Mouse (Mus musculus) brown adipose tissue, adult 24 weeks (tissue): ENCODE measurements around the gene Pttg1ip. TPM values are rescaled to one million over a fixed set of nuclear protein-coding genes. Genes with fewer than 3 reads are reported as not detected.

ENCODE experiments used
- H3K27ac ChIP-seq: fragments of 200-500 bp; replicated peaks from 2 replicates; pipeline ENCODE4 v1.5.1; 2012; ENCODE audit warnings: low read depth, mild to moderate bottlenecking, low read length
- H3K4me1 ChIP-seq: fragments of 200-500 bp; 2 replicates; pipeline ENCODE4 v1.6.1; 2012; ENCODE audit warnings: low read length, mixed read lengths; ENCODE audit not compliant: control insufficient read depth, insufficient read depth, insufficient read length
- H3K4me3 ChIP-seq: fragments of 200-500 bp; 2 replicates; pipeline ENCODE4 v1.5.1; 2012; ENCODE audit warnings: low read depth, mild to moderate bottlenecking, low read length, moderate library complexity; ENCODE audit not compliant: insufficient read depth
- polyA plus RNA-seq: library from polyadenylated mRNA; stranded (reverse); fragments of >200 nt; gene quantifications from 2 replicates; pipeline ENCODE4 v1.2.4, GENCODE M21; 2012; ENCODE audit not compliant: missing spikeins, insufficient read depth, insufficient read length

The Pttg1ip gene
- polyA plus RNA-seq, 1 experiment = 88.8 TPM

DNA sequence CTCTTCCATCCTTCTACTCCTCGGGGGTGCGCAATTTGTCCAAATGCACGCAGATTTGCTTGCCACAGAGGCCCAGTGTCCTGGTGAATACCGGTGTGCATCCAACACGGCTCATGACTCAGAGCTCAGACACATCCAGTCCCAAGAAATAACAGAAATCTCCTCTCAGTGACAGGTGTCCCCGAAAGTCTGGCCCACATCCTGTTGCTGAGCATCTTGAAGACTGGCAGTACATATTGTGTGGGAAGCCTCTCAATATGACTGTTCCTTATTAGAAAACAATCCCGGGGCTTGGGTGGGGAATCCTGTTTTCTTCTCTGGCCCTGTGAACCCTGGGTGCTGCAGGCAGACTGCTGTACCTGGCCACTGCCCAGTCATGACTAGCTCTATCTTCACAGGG, 24.9 kb upstream of the Pttg1ip start:
- Histone ChIP-seq H3K27ac (no peak overlapping the region), H3K4me3 (no peak overlapping the region), H3K4me1 (no peaks in the 10 kb centered on the region)

DNA sequence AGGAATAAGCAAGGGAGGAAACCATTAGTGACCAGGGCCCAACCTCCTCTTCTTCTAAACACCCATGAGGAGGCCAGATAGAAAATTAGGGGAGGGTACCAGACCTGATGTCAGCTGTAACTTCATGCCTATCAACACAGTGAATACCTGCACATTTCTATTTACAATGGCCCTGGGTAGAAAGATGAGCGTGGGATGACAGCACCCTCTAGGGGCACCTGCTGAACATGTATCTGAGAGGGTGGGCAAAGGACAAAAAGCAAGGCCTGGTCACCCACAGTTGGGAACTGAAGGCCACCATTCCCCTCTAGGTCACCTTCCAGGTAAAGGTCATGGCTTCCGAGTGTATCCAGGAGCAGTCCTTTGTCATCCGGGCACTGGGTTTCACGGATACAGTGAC, 23.9 kb upstream of the Pttg1ip start:
- H3K4me3 ChIP-seq = no peak overlapping the region
- no peak overlapping the region for H3K27ac ChIP-seq
- no peaks in the 10 kb centered on the region for H3K4me1 ChIP-seq

DNA sequence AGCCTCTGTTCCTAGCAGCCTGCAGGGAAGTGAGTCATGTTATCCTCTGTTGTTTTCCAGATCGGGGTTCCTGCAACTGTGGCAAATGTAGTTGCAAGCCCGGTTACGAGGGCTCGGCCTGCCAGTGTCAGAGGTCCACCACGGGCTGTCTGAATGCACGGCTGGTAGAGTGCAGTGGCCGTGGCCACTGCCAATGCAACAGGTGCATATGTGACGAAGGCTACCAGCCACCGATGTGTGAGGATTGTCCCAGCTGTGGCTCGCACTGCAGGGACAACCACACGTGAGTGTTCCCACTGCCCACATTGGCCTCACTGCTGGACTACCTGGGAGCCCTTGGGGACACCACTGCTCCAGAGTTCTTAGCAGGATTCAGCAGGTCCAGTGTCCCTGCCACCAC, 21.4 kb upstream of the Pttg1ip start:
- Histone ChIP-seq H3K27ac (no peak overlapping the region), H3K4me3 (no peak overlapping the region), H3K4me1 (no peaks in the 10 kb centered on the region)

DNA sequence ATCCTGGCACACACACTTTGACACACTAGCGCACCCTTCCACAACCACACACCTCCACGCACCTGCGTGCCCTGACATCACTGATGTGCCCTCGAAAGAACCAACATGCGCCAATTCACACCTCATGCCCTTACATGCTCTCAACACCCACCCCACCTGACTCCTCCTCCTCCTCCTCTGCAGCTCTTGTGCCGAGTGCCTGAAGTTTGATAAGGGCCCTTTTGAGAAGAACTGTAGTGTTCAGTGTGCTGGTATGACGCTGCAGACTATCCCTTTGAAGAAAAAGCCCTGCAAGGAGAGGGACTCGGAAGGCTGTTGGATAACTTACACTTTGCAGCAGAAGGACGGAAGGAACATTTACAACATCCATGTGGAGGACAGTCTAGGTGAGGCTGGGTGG, 20.7 kb upstream of the Pttg1ip start:
- no peaks in the 10 kb centered on the region for H3K4me1 ChIP-seq
- no peak overlapping the region for H3K27ac ChIP-seq
- no peak overlapping the region for H3K4me3 ChIP-seq

DNA sequence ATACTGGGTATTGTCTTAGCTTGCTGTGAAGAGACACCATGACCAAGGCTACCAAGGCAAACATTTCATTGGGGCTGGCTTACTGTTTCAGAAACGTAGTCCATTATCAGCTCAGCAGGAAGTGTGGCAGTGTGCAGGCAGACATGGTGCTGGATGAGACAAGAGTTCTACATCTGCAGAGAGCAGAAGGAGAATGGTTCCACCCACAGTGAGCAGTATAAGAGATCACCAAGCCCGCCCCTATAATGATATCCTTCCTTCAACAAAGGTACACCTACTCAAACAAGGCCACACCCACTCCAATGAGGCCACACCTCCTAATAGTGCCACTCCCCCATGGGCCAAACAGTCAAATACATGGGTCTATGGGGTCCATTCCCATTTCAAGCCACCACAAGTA, 20.0 kb upstream of the Pttg1ip start:
- H3K4me3 ChIP-seq = no peak overlapping the region
- H3K27ac ChIP-seq = no peak overlapping the region
- no peaks in the 10 kb centered on the region for H3K4me1 ChIP-seq

DNA sequence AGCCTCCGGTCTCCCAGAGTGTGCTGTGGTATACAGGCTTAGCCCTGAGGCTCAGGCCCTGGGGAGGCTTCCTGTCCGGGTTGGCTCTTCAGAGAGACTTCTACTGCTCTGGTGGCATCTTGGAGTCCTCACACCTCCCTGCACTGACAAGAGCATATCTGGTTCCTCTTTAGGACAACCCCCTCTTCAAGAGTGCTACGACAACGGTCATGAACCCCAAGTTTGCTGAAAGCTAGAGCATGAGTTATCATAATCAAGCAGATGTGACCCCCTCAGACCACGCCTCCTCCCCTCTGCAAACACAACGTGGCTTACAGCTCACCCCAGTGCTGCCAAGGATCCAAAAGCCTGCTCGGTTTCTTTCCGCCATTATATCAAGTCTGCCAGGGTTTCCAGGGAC, 16.5 kb upstream of the Pttg1ip start:
- Histone ChIP-seq H3K4me1 (no peaks in the 10 kb centered on the region), H3K27ac (no peak overlapping the region), H3K4me3 (no peak overlapping the region)

DNA sequence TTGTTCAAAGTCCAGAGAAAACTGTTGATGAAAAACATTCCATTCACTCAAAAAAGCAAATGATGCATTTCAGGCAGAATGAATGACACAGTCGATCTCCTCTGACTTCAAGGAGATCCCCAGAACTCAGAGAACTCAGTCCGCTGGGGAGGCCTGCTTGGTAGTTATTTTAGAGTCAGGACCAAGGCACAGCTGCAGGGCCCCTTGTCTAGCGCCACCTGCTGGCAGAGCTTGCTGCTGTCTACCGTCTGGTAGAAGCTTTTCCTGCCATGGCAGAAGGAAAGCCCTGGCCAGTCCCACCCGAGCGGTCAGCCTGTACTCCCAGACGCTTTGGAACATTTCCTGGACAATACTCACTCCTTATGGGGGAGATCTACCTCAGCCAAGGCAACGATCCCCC, 14.9 kb upstream of the Pttg1ip start:
- no peak overlapping the region for H3K27ac ChIP-seq
- H3K4me1 ChIP-seq = no peaks in the 10 kb centered on the region
- no peak overlapping the region for H3K4me3 ChIP-seq

DNA sequence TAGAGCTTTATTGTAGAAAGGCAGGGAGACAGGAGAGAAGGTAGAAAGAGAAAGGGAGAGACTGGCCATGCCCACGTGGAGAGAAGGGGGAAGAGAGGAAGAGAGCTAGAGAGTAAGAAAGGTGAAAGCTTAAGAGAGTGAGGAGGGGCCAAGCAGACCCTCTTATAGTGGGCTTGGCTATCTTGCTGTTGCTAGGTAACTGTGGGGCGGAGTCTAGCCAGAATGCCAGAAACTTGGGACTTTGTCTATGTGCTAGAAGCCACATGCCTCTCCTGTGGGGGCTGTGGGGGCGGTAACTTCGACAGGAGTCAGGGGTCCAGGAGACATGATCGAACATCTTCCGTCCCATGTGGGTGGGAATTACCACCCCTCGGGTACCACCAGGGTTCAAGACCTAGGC, 12.0 kb upstream of the Pttg1ip start:
- Histone ChIP-seq H3K4me3 (no peak overlapping the region), H3K4me1 (no peaks in the 10 kb centered on the region), H3K27ac (no peak overlapping the region)

DNA sequence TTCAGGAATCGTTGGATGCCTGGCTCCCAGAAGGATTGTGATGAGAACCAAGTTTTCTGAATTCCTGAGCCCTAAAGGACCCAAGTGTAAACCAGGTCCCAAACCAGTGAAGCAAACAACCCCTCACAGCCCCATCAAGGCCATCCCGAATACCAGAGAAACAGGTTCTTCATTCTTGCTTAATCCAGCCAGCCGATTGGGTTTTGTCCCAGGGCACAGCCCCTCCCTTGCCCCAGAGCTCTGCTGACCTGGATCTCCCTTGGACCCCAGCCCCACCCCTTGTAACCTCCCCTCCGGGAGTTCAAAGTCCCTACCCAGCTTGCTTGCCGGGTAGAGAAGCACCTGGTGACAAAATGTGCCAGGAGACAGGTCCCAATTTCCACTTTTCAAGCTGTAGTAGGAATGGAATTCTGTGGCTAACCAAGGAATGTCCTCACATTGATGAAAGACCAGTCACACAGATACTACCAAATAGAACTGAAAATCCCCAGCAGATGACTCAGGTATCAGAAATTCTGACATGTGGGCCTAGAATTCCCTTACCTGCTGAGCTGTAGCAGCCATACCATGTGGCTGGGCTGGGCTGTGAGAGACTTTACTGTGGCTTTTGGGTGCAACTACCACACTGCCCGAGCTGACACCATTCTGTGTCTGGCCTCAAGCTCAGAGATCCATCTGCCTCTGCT, 11.4 kb upstream of the Pttg1ip start:
- Histone ChIP-seq H3K4me3 (no peak overlapping the region), H3K4me1 (no peaks in the 10 kb centered on the region), H3K27ac (no peak overlapping the region)

DNA sequence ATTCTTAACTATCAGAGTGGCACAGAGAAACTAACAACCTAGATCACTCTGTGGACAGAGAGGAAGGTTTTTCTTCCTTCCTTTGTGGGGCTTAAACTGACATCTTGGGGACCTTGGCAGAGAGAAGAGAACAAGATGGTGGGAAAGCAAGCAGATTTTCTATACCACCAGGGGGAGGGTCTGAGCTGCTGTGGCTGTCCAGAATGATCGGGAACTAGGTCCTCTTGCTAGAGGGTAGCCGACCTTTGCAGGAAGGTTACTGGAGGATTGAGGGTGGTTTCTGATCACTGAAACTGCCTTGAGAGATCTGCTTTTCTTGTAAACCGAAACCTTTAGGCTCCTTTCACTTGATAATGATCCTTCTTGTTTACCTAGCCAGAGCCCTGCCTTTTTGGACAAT, 9.3 kb upstream of the Pttg1ip start:
- H3K4me3 ChIP-seq = no peak overlapping the region
- H3K27ac ChIP-seq = no peak overlapping the region
- no peaks in the 10 kb centered on the region for H3K4me1 ChIP-seq

DNA sequence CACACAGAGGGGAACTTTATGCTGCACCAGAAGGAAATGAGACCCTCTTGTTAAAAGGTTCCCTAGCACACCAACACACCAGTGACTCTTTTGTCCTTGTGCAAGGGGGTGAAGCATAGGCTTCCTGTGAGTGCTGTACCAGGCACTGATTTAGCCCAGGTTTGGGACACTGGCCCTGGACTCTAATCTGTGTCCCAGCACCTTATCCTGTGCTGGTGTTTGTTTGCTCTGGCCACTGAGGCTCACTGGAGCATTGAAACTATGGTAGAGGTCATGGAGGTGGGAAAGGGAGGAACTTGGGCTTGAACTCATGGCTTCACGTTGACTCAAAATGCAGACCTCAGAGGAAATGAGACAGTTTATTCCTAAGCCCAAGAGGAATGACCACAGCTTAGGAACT, 8.4 kb upstream of the Pttg1ip start:
- H3K27ac ChIP-seq = no peak overlapping the region
- H3K4me1 ChIP-seq = no peaks in the 10 kb centered on the region
- no peak overlapping the region for H3K4me3 ChIP-seq

DNA sequence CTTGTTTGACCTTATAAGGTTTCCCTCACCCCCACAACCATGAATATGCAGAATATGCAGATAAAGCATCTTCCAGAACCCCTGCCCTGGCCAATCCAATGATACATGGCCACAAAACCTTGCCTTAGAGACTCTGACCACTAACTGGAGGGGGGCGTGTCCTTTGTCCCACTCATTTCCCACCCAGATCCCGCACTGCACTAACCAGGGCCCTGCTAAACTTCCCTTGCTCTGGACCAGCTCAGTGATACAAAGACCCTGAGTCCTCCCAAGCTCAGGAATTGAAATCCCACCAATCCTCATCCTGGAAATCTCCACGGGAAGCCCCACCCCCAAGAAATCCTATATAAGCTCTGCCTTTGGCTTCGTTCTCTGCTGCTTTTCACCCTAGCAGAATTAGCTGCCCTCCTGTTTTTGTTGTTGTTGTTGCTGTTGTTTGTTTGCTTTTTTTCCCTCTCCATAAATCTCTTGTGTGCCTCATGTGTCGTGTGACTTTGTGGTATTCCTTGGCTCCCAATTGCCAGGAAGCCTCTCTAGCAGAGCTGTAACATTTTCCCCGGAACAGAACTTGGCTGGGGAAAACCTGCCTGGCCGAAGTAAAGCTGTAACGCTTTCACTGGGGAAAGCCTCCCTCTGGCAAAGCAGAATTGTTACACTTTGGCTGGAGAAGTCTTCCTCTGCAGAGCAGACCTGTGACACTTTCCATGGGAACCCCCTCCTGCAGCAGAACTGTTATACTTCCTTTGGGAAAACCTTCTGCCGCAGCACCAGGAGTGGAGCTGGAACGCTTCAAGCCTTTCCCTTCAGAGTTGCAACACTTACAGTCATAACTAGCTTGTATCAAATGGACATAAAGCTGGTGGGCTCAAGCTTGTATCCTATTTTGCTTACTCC, 1.2 kb upstream of the Pttg1ip start:
- H3K4me3 ChIP-seq = no peak overlapping the region
- peaks cover 13% of the 10 kb centered on the region for H3K4me1 ChIP-seq
- no peak overlapping the region for H3K27ac ChIP-seq

DNA sequence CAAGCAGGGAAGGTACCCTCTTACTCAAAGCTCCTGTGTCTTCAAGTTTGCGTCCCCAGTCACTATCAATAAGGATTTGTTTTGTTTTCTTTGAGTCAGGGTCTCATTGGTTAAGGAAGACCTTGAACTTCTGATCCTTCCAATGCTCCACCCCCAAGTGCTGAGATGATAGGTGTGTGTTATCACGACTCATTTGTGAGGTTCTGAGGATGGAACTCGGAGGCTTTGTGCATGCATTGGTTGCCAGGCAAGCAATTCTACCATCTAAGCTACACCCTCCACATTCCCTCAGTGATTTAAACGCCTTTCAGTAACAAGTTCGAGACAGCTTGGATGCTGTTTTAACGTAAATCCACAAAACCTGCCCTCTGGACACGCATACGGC, 505 bp upstream of the Pttg1ip start:
- peaks cover 13% of the 10 kb centered on the region for H3K4me1 ChIP-seq
- H3K27ac ChIP-seq = peak overlapping the region; percentile 62
- peak overlapping the region; percentile 38 for H3K4me3 ChIP-seq

DNA sequence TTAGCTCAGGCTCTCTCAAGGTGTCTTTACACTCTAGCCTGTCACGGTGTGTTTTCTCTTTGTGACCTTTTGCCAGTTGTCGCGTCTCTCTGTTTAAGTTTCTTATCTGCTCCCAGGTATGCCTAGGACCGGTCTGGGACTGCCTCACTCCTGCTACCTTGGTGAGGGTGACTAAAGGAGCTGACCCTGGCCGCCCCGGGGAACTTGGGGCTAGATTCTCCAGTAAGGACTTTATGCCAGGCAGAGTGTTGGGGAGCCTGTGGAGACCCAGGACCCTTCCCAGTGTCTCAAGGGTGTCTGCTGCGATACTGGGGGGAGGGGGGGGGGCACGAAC, 732 bp downstream of the Pttg1ip start:
- Histone ChIP-seq H3K4me3 (peak overlapping the region; percentile 86), H3K4me1 (peaks cover 20% of the 10 kb centered on the region), H3K27ac (peak overlapping the region; percentile 85)

DNA sequence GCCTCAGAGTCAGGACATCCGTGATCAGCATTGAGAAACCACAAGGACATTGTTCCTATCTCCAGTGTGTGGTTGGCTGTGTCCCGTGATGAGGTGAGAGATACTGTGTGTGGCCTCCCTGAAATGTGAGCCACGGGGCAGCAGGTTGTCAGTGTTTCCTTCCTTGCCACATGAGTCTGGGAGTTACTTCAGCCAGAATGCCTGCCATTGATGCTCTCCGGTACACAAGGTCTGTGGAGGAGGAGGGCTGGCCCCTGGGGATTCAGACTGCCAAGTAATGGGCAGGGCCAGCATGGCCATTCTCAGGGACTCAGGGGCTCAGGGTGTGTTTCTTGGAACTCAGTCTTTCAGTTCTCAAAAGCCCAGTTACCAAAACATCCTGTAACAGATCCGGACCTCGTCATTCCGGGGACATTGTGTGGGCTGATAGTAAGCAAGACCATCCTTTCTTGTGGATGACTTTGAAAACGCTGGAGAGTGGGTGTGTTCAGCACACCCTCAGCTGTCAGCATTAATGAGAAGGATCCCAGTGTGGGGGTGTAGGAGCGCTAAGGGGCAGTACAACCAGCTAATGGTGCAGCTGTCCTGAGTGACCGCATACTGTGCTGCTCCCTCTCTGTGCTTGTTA, 2.4 kb downstream of the Pttg1ip start:
- peak overlapping the region; percentile 59 for H3K27ac ChIP-seq
- peaks cover 26% of the 10 kb centered on the region for H3K4me1 ChIP-seq
- H3K4me3 ChIP-seq = peak overlapping the region; percentile 27; the same call in 1 of the 2 replicates

DNA sequence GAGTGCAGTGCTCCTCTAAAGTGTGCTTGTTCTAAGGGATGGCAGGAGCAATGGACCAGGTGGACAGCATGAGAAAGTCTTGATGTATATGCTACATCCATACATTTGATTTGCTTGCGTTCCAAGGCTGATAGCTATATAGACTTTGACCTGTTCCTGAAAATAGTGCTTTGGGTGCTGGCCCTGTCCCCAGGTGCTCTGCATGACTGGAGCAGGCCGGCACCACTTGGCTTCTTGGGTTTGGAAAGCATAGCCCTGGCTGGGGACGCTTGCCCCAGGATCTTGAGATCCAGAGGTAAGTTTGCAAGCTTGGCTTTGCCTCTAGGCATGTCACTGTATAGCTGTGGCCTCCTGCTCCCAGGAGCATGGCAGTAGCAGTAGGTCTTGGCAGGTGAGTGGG, 5.1 kb downstream of the Pttg1ip start:
- Histone ChIP-seq H3K4me1 (peaks cover 26% of the 10 kb centered on the region), H3K27ac (no peak overlapping the region), H3K4me3 (no peak overlapping the region)
